Mouse (Mus musculus): Measurements from ENCODE around the gene Mymk. TPM values are rescaled to one million over a fixed set of nuclear protein-coding genes. Genes with fewer than 3 reads are reported as not detected.

Gene Mymk
- total RNA-seq, 2 experiments from 2014 or later, result 51.6 to 58.5 TPM

DNA sequence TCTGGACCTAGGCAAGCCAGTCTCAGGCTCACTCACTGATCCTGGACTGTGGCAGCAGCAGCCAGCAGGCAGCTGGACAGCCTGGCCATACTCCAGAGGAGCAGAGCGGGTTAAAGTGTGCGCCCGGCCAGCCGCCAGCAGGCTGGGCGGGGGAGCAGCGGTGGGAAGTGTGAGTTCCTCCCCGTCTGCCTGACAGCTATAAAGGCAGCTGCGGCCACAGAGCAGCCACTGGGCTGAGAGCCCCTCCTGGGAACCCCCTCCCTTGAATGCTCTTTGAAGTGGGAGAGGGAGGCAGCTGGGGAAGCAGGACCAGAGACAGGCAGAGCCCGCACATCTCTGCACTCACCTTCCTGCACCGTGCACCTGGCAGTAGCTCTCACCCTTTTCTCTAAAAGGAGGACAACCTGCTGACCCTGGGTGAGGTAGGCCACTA is 7.2 kb upstream of the Mymk start, which contains the start of gene Adamtsl2:
TSS of gene Adamtsl2 (plus strand) at position 228 of the 433 bp plus-strand sequence.
- DNase-seq, result peak; percentile 88

DNA sequence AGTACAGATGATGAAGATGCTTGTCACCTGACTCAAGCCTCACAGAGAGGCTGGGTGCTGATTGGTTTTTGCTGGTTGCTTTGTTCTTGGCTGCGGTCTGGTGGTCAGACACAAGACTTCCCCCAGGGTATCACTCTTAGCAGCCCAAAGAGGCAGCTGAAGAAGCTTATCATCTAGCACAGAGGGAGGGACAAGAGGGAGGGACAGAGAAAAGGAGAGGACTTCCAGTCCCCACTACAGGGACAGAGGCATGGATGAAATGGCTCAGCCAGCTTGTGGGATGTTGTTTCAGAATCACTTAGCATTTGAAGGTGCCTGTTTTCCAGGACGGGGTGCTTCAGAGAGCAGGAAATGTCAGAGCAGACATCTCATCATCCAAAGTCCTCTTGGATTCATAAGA is 6.3 kb upstream of the Mymk start:
- DNase-seq, result no peak

DNA sequence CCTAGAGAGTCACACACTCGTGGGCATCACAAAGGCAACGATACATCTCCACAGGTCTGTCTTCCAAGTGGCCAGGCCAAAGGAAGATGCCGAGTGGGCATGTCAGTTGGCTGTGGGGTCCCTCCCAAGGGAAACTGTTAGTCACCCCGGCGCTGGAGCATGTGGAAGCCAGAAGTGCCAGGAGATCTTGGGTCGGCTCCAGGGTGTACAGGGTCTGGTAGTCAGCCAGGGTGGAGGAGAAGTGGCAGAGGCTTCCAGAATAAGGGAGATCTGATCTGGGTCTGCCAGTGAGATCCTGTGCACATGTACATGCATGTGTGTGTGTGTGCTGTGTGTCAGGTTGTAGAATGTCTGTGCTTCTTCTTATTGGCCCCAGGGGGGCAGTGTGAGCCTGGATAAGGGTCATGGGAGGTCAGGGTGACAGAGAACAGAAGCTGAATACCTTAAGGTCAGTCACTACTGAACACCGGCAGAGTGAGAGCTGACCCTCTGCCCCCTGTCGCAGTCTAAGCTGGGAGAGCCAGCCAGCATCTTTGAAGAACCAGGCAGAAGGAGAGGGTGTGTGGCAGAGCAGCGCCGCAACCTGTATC is 5.8 kb upstream of the Mymk start:
- peak; percentile 40 for DNase-seq

DNA sequence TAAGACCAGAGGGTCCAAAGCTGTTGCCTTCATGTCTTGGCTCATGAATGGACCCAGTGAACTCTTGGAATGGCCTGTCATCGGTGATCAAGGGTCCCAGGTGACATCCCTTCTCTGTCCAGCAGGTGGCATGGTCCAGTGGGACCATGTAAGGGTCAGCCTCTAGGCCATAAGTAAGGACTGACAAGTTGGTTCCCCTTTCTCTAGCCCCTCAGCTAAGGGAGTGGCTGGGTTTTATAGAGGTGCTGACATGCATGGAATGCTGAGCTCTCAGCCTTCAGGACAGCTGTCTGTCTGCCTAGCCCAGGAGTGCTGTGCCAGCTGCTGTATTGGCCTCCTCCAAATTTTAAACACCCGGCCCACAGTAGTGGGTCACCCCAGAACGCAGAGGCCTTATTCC is 3.5 kb upstream of the Mymk start:
- DNase-seq, result peak; percentile 54

DNA sequence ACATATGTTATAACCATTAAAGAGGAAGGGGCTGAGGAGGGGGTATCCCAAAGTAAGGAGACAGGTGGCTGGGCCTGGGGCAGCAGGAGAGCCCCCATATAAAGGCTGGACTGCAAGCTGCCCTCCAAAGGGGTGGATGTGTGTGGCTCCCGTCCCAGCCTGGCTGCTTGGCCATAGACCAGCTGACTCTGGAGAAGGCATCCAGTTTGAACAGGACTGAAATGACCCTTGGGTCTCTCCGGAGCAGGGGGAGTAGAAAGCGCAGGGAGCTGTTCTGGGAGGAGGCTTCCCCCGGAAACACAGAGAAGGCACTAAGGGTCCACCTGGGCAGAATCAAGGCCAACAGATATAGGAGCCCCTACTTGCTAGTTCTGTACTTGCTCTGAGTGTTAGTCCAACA is 2.8 kb upstream of the Mymk start:
- DNase-seq, result peak; percentile 64

DNA sequence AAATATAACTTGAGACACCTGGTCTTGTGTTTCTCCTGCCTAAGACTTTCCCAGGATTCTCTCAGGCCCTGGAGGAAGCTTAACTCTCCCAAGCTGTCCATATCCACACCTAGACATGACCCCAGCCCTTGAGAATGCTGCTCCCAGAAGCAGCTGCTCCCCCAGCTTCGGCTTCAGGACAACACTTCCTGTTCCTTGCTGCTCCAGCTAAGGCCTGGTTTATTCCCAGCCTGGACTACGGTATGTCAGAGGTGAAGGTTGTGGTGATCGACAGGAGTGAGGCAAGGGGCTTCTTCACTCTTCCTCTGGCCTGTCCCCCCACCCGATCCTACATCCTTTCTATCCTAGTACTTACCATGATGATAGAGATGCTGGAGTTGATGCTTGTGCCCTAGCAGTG is 1.4 kb upstream of the Mymk start:
- DNase-seq, result no peak

DNA sequence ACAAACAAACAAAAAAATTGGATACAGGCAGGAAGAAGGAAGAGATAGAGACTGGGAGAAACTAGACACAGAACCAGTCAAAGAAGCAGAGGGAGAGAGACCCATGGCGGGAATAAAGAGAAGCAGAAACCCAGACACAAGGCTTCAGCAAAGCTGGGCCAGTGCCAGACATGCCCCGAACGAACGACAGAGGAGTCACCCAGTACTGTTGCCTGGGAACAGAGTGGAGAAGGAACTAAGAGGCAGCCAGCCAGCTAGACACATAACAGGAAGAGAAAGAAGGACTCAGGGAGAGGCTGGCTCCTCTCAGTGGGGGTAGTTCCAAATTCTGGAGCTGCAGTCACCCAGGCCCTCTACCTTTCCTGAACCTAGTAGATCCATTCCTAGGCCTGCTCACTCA is 842 bp downstream of the Mymk start:
- peak; percentile 72 for DNase-seq

DNA sequence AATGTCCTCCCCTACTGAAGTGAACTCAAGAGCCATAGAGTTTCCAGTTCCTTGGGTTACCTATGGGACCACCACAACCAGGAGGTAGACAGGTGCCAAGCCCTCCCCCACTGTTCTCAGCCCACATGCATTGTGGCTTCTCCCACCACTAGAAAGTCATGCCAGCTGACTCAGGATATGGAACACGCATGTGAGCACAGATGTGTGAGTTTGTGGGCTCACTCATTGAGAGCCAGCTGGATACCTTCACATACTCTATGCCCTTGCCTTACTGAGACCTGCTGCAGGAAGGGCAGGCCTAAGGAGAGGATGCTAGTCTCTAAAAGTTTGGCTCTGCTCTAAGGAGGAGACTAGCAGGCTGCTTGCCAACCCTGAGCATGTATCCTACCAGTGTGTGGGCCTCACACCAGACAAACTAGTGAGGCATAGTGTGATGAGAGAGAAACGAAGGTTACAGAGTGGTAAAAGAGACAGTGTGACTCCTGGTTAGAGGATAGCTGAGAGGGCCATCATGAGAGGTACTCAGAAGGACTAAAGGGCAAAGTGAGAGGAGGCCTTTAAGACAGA is 1.6 kb downstream of the Mymk start:
- DNase-seq, result no peak

DNA sequence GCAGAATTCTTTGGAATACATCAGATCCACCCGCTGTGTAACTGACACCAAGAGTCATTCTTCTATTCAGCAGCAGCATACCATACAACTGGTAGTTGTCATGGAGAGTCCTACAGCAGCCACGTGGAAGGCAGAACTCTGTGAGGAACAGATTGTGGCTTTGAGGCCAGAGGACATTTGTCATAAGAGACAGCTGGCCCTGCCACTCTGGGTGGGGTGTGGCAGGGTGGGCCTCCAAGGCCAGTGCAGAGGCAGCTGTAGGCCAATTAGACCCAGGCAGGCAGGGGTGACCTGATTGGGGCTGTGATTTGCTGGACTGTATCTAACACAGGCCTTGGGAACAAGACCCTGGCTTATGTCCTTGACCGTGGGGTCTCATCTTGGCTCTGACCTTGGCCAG is 2.3 kb downstream of the Mymk start:
- DNase-seq, result no peak

DNA sequence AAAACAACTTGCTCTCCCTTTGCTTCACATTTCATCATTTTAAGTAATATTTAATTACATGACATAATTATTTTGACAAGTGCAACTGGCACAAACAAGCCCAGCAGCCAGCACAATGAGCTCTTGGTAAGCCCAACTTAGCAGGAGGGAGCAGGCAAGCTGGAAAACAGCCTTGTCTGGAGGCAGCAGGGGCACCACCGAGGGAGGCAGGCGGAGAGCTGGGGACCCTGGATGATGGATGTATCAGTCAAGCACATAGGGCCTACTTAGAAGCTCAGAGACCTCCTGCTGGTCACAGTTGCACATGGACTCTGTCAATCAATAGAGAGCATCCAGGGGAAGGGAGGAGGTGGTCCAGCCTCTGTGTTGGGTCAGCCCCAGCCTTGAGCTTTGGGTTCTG is 4.0 kb downstream of the Mymk start:
- DNase-seq, result no peak

DNA sequence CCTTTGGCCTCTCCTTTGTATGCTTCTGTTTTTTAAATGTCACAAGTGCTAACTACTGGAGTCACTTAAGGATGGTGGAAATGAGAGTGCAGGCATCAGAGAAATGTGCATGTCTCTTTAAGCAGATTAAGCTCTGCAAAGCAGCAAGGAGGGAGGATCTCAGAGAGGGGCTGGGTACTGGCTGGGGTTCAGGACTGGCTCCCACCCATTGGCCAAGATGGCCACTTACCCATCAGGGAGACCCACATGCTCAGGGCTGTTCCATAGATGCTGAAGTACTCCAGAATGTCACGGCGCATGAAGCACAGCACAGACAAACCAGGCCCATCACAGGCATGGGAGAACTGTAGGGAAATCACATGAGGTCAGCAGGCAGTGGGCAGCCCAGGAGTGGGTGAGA is 4.9 kb downstream of the Mymk start:
- no peak for DNase-seq

DNA sequence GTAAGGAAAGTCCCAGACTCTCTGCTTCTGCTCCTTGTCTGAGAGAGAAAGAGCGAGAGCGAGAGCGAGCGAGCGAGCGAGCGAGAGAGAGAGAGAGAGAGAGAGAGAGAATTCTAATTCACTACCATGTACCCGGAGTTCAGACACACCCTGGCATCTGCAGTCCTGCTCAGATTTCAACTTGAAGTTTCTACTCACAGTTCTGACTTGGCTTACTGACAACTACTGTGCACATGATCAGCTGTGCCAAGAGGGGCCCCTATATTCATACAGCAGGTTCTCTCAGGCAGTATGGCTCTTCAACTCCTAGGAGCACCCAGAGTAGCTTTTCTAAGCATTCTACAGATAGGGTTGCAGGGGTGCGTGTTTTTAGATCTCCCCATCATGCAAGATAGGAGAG is 12.8 kb downstream of the Mymk start:
- DNase-seq, result no peak

DNA sequence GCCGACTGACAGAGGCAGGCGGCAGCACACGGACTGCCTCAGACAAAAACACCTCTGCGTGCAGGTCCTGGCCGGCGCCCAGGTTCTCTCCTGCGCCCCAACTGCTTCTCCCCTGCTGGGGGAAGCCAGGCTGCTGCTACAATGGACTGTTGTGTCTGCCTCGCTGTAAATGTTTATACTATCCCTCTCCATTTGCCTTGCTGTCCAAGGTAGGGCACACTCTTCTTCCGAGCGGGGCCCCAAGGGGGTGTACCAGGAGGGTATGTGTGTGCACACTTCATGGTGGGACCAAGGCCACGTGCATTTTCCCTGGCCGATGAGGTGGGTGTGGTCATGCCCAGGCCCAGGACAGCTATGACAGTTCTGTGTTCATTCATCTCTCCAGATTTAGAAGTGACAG is 13.2 kb downstream of the Mymk start:
- no peak for DNase-seq

DNA sequence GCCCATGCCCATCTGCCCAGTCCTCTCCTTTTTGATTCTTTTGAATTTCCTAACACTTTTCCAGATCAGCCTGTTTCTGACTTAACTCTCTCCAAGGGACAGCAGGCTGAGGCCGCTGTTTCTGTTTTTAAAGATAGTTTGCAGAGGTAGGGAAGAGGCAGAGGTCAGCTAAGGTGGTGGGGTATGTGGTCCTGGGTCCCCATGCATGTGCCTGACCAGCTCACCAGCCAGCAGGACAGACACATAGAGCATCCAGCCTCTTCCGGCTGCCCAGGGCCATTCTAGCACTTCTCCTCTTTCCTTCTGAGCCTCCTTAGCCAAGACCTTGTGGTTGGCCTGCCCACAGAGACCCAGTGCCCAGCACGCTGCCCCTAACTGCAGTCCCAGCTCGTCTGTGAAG is 13.7 kb downstream of the Mymk start:
- no peak for DNase-seq

DNA sequence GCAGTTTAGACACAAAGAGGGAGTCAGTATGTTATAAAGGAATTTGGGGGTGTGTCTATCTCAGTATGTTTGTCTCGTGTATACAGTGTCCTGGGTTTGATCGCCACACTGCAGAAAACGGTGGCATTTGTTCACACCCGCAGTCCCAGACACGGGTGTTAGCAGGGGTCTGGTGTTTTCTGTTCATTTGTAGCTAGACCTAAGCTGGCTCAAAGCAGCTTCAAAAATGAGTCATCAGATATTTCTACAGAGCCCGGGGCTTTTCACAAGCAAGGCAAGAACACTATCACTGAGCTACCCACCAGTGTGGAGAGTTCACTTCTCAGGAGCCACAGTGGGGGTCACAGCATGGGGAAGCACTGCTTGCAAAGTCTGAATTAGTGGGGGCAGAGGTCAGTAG is 22.6 kb downstream of the Mymk start:
- DNase-seq, result no peak

DNA sequence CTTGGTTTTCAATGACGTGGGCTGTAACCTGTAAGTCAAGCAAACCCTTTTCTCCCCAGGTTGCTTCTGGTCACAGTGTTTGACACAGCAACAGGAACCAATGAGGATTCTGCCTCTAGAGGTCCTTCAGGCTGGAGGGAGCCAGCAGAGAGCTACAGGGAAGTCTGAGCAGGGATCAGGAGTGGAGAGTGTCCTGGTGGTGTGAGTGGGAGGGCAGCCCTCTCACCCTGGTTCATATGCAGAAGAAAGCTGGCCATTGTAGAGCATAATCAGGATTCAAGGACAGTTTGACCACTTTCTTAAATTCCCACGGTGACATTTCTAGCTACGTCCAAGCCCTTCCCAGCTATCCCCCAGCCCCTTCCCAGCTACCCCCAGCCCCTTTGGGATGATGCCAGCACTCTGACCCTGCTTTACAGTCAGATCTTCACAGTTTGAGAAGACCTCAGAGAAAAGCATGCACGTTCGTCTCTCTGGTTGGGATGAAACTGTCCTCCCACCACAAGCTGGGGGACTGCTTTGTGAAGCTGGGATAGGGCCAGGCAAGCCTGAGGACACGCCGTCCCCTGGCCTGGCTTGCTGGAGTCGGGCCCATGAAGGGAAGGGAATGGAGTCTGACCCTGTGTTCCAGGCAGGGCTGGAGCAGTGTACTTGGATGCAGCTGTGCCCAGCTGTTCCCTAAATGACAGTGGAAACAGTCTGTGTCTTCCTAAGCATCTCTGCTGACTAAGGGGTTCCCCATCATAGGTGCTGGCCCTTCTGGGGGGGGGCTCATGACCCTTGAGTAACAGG is 25.8 kb downstream of the Mymk start:
- DNase-seq, result peak; percentile 67

DNA sequence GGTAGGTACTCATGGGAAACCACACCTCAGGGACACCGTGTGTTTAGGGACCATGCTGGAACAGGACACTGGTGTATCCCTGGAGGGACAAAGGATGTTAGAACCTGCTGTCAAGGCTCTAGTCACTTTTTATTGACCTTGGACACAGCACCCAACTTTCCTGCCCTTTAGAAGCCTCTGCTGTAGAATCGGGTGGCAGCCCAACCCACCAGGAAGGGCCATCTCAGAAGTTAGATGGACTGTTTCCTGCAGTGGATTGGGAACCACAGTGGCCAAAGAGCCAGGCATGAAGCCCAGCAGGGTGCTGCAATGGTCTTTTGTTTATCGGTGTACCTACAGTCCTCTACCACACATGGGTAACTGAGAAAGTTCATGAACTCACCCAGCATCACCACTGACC is 27.3 kb downstream of the Mymk start:
- DNase-seq, result no peak

DNA sequence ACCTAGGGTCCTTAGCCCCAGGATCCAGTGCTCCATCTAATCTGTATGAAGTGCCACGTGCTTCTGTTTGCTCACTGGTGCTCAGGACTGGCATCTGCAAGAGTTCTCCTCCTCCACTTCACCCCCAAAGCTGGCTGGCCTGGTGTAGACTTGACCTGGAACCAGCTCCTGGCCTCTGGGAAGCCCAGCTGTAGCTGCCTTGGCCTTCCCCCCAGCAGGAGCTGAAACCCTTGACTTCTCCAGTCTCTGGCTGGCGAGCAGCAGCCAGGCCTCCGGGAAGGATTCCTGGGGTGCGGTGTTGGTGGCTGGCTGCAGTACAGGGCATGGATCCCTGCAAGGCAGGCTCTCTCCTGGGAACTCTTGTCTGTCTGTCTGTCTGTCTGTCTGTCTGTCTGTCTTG is 27.8 kb downstream of the Mymk start:
- peak; percentile 48 for DNase-seq

DNA sequence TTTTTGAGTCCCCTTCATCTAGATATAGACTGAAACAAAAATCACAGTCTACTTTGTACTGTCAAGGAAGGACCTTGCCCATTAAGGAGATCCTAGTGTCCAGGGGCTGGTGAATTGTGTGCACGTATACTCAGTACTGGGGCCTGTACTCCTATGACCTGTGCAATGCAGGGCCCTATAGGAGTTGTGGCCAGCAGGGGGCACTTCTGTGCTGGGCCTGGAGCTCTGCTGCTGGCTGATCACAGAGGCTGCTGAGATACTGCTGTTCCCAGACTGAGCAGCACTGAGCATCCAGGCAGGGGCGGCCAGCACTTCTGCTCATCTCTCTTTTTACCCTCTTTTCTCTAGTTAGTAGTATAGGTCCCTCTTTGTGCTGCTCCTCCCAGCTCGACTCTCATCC is 28.5 kb downstream of the Mymk start:
- DNase-seq, result peak; percentile 91

DNA sequence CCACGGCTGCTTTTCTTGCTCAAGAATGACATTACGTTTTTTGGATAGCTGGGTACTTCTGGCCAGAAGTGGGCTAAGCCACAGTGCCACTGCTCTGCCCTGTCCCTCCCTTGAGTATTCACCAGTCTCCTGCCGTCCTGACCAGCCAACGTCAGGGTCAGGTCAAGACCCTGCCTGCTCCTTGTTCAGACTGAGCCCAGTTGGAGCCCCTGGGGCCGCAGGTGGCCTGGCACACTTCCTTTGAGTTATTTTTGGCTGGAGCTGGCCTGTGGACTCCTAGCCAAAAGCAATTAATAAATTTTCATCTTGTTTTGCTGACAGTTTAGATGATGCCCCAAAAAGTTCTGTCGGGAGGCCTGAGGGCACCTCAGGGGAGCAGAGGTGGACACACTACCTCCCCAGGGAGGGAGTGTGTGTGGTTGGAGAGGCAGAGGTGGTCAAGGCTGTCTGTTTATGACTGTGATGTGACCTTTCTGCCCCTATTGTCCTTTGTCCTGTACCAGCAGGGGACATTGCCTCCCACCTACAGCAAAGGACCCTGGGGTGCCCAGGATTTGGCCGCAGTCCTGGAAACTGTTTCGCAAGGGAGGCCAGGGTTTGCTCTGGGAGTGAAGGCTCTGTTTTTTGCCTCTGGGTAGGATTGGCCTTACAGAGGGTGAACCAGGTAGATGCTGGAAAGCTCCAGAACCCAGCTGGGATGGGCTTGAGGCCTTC is 29.7 kb downstream of the Mymk start:
- no peak for DNase-seq

DNA sequence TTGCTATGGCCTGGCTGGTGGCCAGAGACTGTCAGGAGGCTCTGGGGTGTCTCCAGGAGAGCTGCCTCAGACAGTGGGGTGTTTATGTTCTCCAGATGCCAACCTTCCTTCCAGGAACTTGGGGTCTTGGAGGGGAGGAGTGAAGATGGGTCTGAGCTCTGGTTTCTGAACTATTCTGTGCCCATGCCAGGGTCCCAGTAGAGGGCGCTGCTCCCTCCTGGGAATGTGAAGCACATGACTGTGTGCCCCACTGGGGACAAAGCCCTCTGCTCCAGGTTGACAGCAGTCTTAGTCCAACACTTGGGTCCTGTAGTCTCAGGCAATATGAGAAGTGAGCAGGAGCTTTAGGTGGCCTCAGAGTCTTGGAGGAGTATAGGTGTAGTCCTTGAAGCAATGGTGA is 32.7 kb downstream of the Mymk start:
- no peak for DNase-seq

DNA sequence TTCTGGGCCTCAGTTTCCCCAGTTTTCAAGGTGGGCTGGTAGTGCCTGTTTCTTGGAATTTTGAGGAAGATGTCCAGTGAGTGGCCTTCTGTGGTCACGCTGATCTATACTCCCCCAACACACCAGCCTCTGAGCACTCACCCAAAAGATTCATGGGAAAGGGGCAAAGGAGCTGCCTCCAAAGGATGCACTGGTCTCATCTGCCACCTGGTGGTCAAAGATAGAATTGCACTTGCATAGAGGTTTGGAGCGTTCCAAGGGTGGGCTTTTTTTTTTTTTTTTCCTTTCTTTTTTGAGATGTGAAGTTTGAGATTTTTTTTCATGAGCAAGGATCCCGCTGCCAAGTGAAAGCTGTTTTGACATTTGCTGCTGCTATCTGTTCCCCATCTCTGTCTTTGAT is 33.4 kb downstream of the Mymk start:
- peak; percentile 75 for DNase-seq

DNA sequence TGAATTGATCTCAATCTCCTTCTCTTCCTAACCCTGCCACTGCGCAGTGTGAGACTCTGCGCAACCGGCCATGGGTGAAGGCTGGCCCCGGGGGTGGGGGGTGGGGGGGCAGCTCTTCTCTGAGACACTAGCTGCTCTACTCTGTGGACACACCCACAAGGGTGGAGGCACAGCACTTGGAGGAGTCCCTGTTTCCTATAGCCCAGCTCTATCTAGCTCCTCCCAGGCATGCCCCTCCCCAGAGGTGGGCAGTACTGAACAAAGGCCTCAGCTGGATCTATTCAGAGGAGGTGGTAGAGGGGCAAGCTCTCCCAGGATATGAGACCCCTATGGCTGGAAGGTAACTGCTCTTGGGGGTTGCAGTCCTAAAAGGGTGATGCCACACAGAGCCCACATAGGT is 35.0 kb downstream of the Mymk start:
- DNase-seq, result no peak
